In genomic region chr7:139528309-139529076, GRCm38 (mm10) we compare ENCODE assay signal across 11 mouse cellular contexts. TPM values are rescaled to one million over a fixed set of nuclear protein-coding genes. Genes with fewer than 3 reads are reported as not detected.
DNase-seq lines count a peak whose midpoint lies in the region; ATAC-seq lines count a peak whose summit lies in the region.
"Had no signal": no experiment of that assay in that cellular context is flagged by ENCODE, and none has a peak within 500 bp of the region (broad histone marks: within the 10 kb centered on the region; RNA-seq: fewer than 3 reads in every experiment).

No protein-coding gene starts in this region.

- no peaks in the 10 kb centered on the region for H3K4me1 ChIP-seq in embryonic facial prominence, embryonic 15.5 days
- H3K4me1 ChIP-seq: heart, embryonic 13.5 days had no signal

- H3K9me3 ChIP-seq in embryonic facial prominence, embryonic 15.5 days (replicated peaks), result no peaks in the 10 kb centered on the region
- H3K9me3 ChIP-seq: heart, embryonic 13.5 days had no signal

- no peak overlapping the region for H3K9ac ChIP-seq in embryonic facial prominence, embryonic 15.5 days
- H3K9ac ChIP-seq: heart, embryonic 13.5 days had no signal

- 38% methylated on average over 15 of the region's 15 CpGs for WGBS in embryonic facial prominence, embryonic 15.5 days

- no peak overlapping the region for H3K4me3 ChIP-seq in embryonic facial prominence, embryonic 15.5 days (replicated peaks)
- H3K4me3 ChIP-seq: heart, embryonic 13.5 days had no signal

- 0 out of 2 replicates have a peak, but pooled peaks have one; percentile 15 for ATAC-seq in embryonic facial prominence, embryonic 15.5 days (ENCODE audit: insufficient number of reproducible peaks, low FRiP score, low TSS enrichment, low read depth)

- H3K27me3 ChIP-seq in embryonic facial prominence, embryonic 15.5 days, result no peaks in the 10 kb centered on the region
- H3K27me3 ChIP-seq: heart, embryonic 13.5 days had no signal

- DNase-seq in layer of hippocampus, adult 9-11 months, result peak; percentile 50
- no peak for DNase-seq in layer of hippocampus, postnatal 14 days (ENCODE audit: low spot score in 2 of 2)
- DNase-seq in mesoderm, embryonic 11.5 days (ENCODE audit: low read depth, low spot score), result peak; percentile 77
- peak; percentile 94 for DNase-seq in retina, postnatal 1 day
- no peak for DNase-seq in spleen, postnatal 10 days (ENCODE audit: low spot score in 2 of 2)
- no peak for DNase-seq in right cerebral cortex, postnatal 25 days
- no peak for DNase-seq in thymus, postnatal 36 days
- DNase-seq: liver had no signal

- H3K27ac ChIP-seq in embryonic facial prominence, embryonic 15.5 days (replicated peaks), result no peak overlapping the region
- H3K27ac ChIP-seq: heart, embryonic 13.5 days had no signal

- no peak overlapping the region for H3K4me2 ChIP-seq in embryonic facial prominence, embryonic 15.5 days (replicated peaks)
- H3K4me2 ChIP-seq: heart, embryonic 13.5 days had no signal

- peaks cover 27% of the 10 kb centered on the region for H3K36me3 ChIP-seq in embryonic facial prominence, embryonic 15.5 days

RNA-seq across cellular contexts. Expression of gene Nkx6-2, which starts 54.1 kb away (rescaled TPM):
- 1 to 10 TPM; 4.9 to 6.1 TPM for total RNA-seq in layer of hippocampus, postnatal 14 days (2021)
- not detected in 2 replicates for polyA plus RNA-seq in embryonic facial prominence, embryonic 15.5 days (2015; fragmentation: Nextera tagmentation; extraction: Ambion mirVana)
- polyA plus RNA-seq: large intestine, adult 2 months had no signal

Comparison
In these comparisons a context has a peak if more than half of its experiments do, and no peak if none do; other contexts are left out.
1. DNase-seq: peak in layer of hippocampus, adult 9-11 months (single experiment), mesoderm, embryonic 11.5 days (single experiment) and retina, postnatal 1 day (single experiment); none in layer of hippocampus, postnatal 14 days (0 of 2), spleen, postnatal 10 days (0 of 2), right cerebral cortex, postnatal 25 days (single experiment) and thymus, postnatal 36 days (0 of 2).